Mouse (Mus musculus): Measurements from ENCODE around the gene Tuba1c. TPM values are rescaled to one million over a fixed set of nuclear protein-coding genes. Genes with fewer than 3 reads are reported as not detected.
"Not testable (repeated sequence)": the region's sequence is repeated elsewhere in the genome, so short reads cannot be mapped to it uniquely, and the experiment has no call there.

Tuba1c gene
- total RNA-seq, 2 experiments from 2014 or later = 144 to 176 TPM

DNA sequence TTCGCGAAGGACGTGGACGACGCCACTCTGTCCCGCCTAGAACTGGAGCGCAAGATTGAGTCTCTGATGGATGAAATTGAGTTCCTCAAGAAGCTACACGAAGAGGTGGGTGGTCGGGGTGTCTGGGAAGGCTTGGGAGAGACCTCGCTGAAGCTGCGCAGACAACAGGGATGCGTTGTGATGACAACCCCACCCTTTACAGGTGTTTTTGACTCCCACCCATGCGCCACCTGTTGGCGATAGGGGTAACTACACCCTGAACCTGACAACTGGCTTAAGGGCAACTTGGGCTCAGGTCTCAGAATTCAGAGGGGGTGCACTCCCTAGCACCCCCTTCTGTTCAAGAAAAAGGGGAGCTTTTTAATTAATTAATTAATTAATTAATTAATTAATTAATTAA, 26.6 kb downstream of the Tuba1c start:
- peak; percentile 38 for DNase-seq

- DNase-seq = no peak
Observed at GRCm38 (mm10) chr15:99065557-99066165, 36.0 kb downstream of the Tuba1c start.

GRCm38 (mm10) chr15:99071988-99072387, 42.3 kb downstream of the Tuba1c start:
- DNase-seq = no peak

DNA sequence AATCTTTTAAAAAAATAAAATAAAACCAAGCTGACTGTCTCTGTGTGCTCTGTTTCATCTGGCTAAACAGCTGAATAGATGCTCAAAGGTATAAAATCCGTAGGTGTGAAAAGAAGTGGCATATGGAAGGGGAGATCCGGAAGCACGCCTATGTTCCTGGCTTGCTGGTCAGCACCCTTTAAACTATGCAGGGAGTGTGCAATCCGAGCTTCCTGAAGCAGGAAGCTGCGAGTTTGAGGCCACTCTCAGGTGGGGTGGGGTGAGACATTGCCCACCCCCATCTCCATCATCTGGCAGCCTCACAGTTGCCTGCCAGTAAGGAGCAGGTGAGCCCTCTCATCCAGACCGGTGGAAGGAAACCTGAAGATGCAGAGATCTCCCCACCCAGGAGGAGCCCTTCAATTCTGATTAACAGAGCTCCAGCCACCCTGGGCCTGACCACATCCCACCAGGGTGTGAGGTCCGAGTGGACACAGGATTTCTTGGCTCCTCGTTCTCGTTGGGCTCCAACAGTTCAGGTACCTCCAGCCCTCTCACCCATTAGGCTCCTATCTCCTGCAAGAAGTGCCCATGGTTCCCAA, 44.4 kb downstream of the Tuba1c start, which contains the start of gene Troap:
Gene Troap (plus strand): TSS at position 557 of the 581 bp plus-strand sequence.
- no peak for DNase-seq

DNA sequence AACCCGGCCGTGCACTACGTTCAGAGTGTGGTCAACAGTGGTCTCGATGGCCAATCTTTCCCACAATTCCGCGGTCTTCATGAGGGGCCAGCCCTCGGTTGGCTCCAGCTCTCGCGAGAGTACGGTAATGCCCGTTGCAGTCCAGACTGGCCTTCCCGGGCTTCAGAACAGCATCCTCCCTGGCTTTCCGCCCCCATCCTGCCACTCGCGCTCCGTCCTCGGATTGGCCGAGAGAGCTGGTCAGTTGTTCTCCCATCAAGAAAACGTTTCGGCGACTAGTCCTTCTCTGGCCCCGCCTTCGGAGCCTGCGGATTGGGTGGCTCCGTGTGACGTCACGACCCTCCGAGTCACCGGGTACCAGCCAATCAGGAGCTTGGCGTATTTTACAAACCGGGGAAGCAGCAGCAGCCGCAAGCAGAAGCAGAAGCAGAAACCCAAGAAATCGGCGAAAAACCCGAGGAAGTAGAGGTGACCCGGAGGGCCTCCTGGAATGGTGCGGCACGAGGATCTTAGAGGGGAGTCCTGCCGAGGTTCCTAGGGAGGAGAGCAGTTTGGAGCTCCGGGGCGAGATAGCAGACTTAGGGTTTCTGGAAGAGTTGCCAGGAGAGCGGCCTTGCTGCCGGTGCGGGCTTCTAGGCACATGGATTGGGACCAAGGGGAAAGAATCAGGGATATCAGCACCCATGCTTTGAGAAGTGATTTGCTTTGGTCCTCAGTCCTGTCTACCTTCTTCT, 45.1 kb downstream of the Tuba1c start:
- peak; percentile 98 for DNase-seq

GRCm38 (mm10) chr15:99076011-99076410, 46.3 kb downstream of the Tuba1c start:
- not testable (repeated sequence) for DNase-seq

- DNase-seq = no peak
Observed at GRCm38 (mm10) chr15:99078181-99078910, 48.7 kb downstream of the Tuba1c start.

GRCm38 (mm10) chr15:99079804-99080203, 50.1 kb downstream of the Tuba1c start:
- DNase-seq = no peak

- no peak for DNase-seq
Observed at GRCm38 (mm10) chr15:99082322-99082721, 52.6 kb downstream of the Tuba1c start.

GRCm38 (mm10) chr15:99082840-99083239, 53.1 kb downstream of the Tuba1c start:
- no peak for DNase-seq

DNA sequence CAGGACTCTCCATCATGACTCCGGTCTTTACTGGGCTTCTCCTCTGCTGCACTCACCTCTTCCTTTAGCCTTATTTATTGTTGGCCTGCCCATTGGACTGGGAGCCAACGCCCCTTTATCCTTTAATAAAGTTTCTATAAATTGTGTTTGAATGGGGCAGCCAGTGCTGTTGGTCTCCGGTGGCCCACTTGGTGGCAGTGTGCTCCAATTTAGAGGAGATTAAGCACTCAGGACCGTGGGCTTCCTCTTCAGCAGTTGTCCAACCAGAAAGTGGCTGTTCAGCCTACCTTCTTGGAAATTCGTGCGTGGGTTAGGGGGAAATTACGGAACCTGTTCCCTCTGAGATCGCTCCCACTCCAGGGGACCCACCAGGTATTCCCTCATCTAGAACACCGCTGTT, 53.6 kb downstream of the Tuba1c start:
- peak; percentile 72 for DNase-seq

DNA sequence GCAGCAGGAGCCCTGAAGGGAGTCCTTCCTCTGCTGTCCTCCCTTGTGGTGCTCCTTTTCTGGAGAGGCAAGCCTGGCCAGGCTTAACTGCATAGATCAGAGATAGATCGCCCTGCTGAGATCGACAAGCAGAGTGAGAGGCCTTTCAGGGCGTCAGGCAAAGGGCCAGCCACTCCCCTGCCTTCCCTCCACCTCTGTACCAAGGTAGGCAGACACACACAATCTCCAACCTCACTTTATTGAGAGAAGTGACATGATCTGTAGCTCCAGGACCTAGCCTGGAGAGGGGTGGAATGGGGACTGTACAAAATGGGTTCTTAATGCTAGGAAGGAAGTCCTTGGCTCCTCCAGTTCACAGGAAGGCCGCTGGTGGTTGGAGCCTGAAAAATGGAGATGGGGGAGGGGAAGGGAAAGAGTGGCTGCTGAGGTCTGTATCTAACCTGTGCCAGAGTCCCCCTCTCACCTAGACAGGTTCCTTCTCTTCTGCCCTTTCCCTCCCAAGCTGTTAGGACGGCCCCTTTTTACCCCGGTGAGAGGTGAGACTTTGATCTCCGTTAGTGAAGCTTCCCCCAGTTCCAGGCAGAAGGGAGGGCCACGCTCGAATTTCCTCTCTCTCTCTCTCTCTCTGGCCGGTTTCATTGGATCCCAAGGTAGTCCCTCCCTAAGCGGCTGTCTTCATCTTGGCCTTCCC, 54.3 kb downstream of the Tuba1c start:
- no peak for DNase-seq

GRCm38 (mm10) chr15:99084618-99085017, 54.9 kb downstream of the Tuba1c start:
- no peak for DNase-seq

DNA sequence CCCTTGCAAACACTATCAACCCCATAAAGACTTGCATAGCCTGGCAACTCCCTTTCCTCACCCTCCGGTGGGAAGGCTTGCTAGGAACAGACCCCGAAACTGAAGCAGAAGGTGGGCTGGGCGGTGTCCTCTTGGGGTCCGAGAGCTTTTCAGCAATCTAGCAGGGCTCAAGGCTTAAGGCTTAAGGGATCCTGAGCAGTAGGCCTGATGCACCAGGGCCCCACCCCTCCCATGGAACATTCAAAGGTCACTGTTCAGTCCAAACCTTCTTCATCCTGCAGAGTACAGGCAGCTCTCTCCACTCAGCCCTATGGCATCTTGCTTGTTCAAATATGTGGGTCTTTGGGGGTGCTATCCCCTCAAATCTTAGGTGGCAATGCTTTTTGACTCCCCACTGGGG, 56.3 kb downstream of the Tuba1c start:
- DNase-seq = no peak

GRCm38 (mm10) chr15:99087253-99088075, 57.8 kb downstream of the Tuba1c start, which contains the start of gene C1ql4:
Gene C1ql4, minus strand, starts transcription at chr15:99087817.
- DNase-seq = peak; percentile 67

Small RNAs within 50 kb of the gene (microRNA-seq; reads per million reads assigned to microRNA genes)
- 1.4 reads per million for gene Mir6960

Other genes starting within 250 kb of the Tuba1c start
- gene Wnt1, start 240.0 kb upstream of the Tuba1c start, total RNA-seq (2021) = under 1 TPM in 1 of 2 experiments, not detected in 1; 0.12 TPM
- under 1 TPM; 0.09 to 0.21 TPM for gene Ddn, start 220.4 kb upstream of the Tuba1c start, total RNA-seq (2021)
- gene Prkag1, start 198.4 kb upstream of the Tuba1c start, total RNA-seq (2021) = 10 to 100 TPM; 65.7 to 71.5 TPM
- 10 to 100 TPM; 47.5 to 64.2 TPM for gene Kmt2d, start 158.7 kb upstream of the Tuba1c start, total RNA-seq (2021)
- gene Rhebl1, start 135.4 kb upstream of the Tuba1c start, total RNA-seq (2021) = 1 to 10 TPM; 2.6 to 4.5 TPM
- 1 to 10 TPM; 2.6 to 3.2 TPM for gene Dhh, start 131.4 kb upstream of the Tuba1c start, total RNA-seq (2021)
- gene Lmbr1l, start 111.7 kb upstream of the Tuba1c start, total RNA-seq (2021) = 10 to 100 TPM; 17.7 to 27.7 TPM
- gene Tuba1b, start 95.3 kb upstream of the Tuba1c start, total RNA-seq (2021) = 100 to 1,000 TPM; 329 to 414 TPM
- not detected for gene Gm49450, start 76.3 kb upstream of the Tuba1c start, total RNA-seq (2021)
- 100 to 1,000 TPM; 202 to 313 TPM for gene Tuba1a, start 76.2 kb upstream of the Tuba1c start, total RNA-seq (2021)
- gene Prph, start 25.3 kb downstream of the Tuba1c start, total RNA-seq (2021) = 10 to 100 TPM; 24.0 to 59.0 TPM
- 1 to 10 TPM; 8.2 to 9.8 TPM for gene Troap, start 44.7 kb downstream of the Tuba1c start, total RNA-seq (2021)
- gene C1ql4, start 57.9 kb downstream of the Tuba1c start, total RNA-seq (2021) = under 1 TPM in 1 of 2 experiments, not detected in 1; 0.18 TPM
- gene Dnajc22, start 63.3 kb downstream of the Tuba1c start, total RNA-seq (2021) = 10 to 100 TPM; 15.0 to 21.8 TPM
- 10 to 100 TPM; 19.2 to 21.5 TPM for gene Spats2, start 96.0 kb downstream of the Tuba1c start, total RNA-seq (2021)
- gene Kcnh3, start 195.0 kb downstream of the Tuba1c start, total RNA-seq (2021) = 1 to 10 TPM; 1.6 to 1.8 TPM
- 10 to 100 TPM; 40.5 to 59.5 TPM for gene Mcrs1, start 222.1 kb downstream of the Tuba1c start, total RNA-seq (2021)

All from adrenal gland, postnatal 10 days (tissue).